ENCODE assay signal across 19 mouse cellular contexts in genomic region chr1:177038383-177038782, GRCm38 (mm10).
DNase-seq lines count a peak whose midpoint lies in the region; ATAC-seq and TF ChIP-seq lines count a peak whose summit lies in the region.
"Had no signal": no experiment of that assay in that cellular context is flagged by ENCODE, and none has a peak within 500 bp of the region (broad histone marks: within the 10 kb centered on the region; RNA-seq: fewer than 3 reads in every experiment).

No protein-coding gene starts in this region.

- no peak overlapping the region for H3K9ac ChIP-seq in hindbrain, postnatal 0 days (replicated peaks; ENCODE audit: low read length)
- H3K9ac ChIP-seq in hindbrain, embryonic 12.5 days = no peak overlapping the region
- no peak overlapping the region for H3K9ac ChIP-seq in midbrain, embryonic 11.5 days (ENCODE audit: low read length)
- no peak overlapping the region for H3K9ac ChIP-seq in stomach, postnatal 0 days (ENCODE audit: low read length)
- H3K9ac ChIP-seq: heart, embryonic 12.5 days; lung, embryonic 15.5 days had no signal

- no peak overlapping the region for H3K27ac ChIP-seq in hindbrain, postnatal 0 days
- H3K27ac ChIP-seq in hindbrain, embryonic 12.5 days = no peak overlapping the region
- H3K27ac ChIP-seq in midbrain, embryonic 11.5 days (ENCODE audit: low read depth, low read length) = no peak overlapping the region
- H3K27ac ChIP-seq in stomach, postnatal 0 days (replicated peaks) = no peak overlapping the region
- H3K27ac ChIP-seq: lung, embryonic 15.5 days had no signal

- no peak overlapping the region for H3K4me2 ChIP-seq in hindbrain, postnatal 0 days (ENCODE audit: low read depth, low read length)
- no peak overlapping the region for H3K4me2 ChIP-seq in hindbrain, embryonic 12.5 days (replicated peaks)
- H3K4me2 ChIP-seq in midbrain, embryonic 11.5 days = no peak overlapping the region
- H3K4me2 ChIP-seq in stomach, postnatal 0 days (replicated peaks; ENCODE audit: low read depth) = no peak overlapping the region
- H3K4me2 ChIP-seq: heart, embryonic 12.5 days; lung, embryonic 15.5 days had no signal

- H3K9me3 ChIP-seq in hindbrain, postnatal 0 days (ENCODE audit: low read length) = no peaks in the 10 kb centered on the region
- H3K9me3 ChIP-seq in hindbrain, embryonic 12.5 days (replicated peaks) = no peaks in the 10 kb centered on the region
- H3K9me3 ChIP-seq in midbrain, embryonic 11.5 days (ENCODE audit: control insufficient read depth, low read length) = no peaks in the 10 kb centered on the region
- no peaks in the 10 kb centered on the region for H3K9me3 ChIP-seq in stomach, postnatal 0 days (ENCODE audit: control insufficient read depth, low read length)
- H3K9me3 ChIP-seq: heart, embryonic 12.5 days; lung, embryonic 15.5 days had no signal

- no peak overlapping the region for H3K4me3 ChIP-seq in hindbrain, postnatal 0 days (ENCODE audit: low read length)
- no peak overlapping the region for H3K4me3 ChIP-seq in hindbrain, embryonic 12.5 days
- no peak overlapping the region for H3K4me3 ChIP-seq in midbrain, embryonic 11.5 days (ENCODE audit: low read depth, low read length)
- H3K4me3 ChIP-seq in stomach, postnatal 0 days (ENCODE audit: low read depth, low read length) = no peak overlapping the region
- H3K4me3 ChIP-seq: erythroblast, embryonic 14.5 days; heart, embryonic 12.5 days; lung, embryonic 15.5 days had no signal

- no peaks in the 10 kb centered on the region for H3K4me1 ChIP-seq in hindbrain, postnatal 0 days (ENCODE audit: insufficient read depth, low read length)
- H3K4me1 ChIP-seq in hindbrain, embryonic 12.5 days = no peaks in the 10 kb centered on the region; the same call in 1 of the 2 replicates
- peaks cover 3% of the 10 kb centered on the region; the same call in 1 of the 2 replicates for H3K4me1 ChIP-seq in midbrain, embryonic 11.5 days (ENCODE audit: control insufficient read depth, insufficient read depth, low read length)
- no peaks in the 10 kb centered on the region for H3K4me1 ChIP-seq in stomach, postnatal 0 days (replicated peaks; ENCODE audit: control insufficient read depth, insufficient read depth)

- H3K36me3 ChIP-seq in hindbrain, postnatal 0 days (ENCODE audit: insufficient read depth, low read length) = no peaks in the 10 kb centered on the region
- no peaks in the 10 kb centered on the region for H3K36me3 ChIP-seq in hindbrain, embryonic 12.5 days
- H3K36me3 ChIP-seq in midbrain, embryonic 11.5 days (ENCODE audit: control insufficient read depth, insufficient read depth, low read length) = no peaks in the 10 kb centered on the region
- H3K36me3 ChIP-seq in stomach, postnatal 0 days (ENCODE audit: control insufficient read depth, insufficient read depth, low read length) = no peaks in the 10 kb centered on the region
- H3K36me3 ChIP-seq: lung, embryonic 15.5 days had no signal

- TF ChIP-seq CTCF in hindbrain, postnatal 0 days (IDR thresholded peaks at IDR 0.05; ENCODE audit: low read depth) = peak; percentile 41
- peak; percentile 19 for TF ChIP-seq CTCF in stomach, postnatal 0 days (IDR thresholded peaks at IDR 0.05; ENCODE audit: low read depth)

- H3K27me3 ChIP-seq in hindbrain, postnatal 0 days (ENCODE audit: insufficient read depth, low read length) = no peaks in the 10 kb centered on the region
- H3K27me3 ChIP-seq in hindbrain, embryonic 12.5 days = no peaks in the 10 kb centered on the region
- H3K27me3 ChIP-seq in midbrain, embryonic 11.5 days (ENCODE audit: control insufficient read depth, insufficient read depth, low read length) = no peaks in the 10 kb centered on the region
- H3K27me3 ChIP-seq in stomach, postnatal 0 days (ENCODE audit: control insufficient read depth, insufficient read depth, low read length) = no peaks in the 10 kb centered on the region
- H3K27me3 ChIP-seq: heart, embryonic 12.5 days; lung, embryonic 15.5 days had no signal

- ATAC-seq in hindbrain, postnatal 0 days = no peak
- ATAC-seq in hindbrain, embryonic 12.5 days (ENCODE audit: low FRiP score) = no peak
- peak; percentile 20; the same call in 1 of the 2 replicates for ATAC-seq in midbrain, embryonic 11.5 days (ENCODE audit: low FRiP score)
- ATAC-seq in stomach, postnatal 0 days (ENCODE audit: low FRiP score, low TSS enrichment) = no peak
- ATAC-seq: CD4-positive, CD25-positive, alpha-beta regulatory T cell, adult 4 months had no signal

- no peak for TF ChIP-seq EP300 in stomach, postnatal 0 days (optimal IDR thresholded peaks at IDR 0.05)

- peak; percentile 23 for DNase-seq in hindbrain, postnatal 0 days (ENCODE audit: low spot score)
- DNase-seq in thymus, postnatal 0 days (ENCODE audit: low spot score) = peak; percentile 5
- no peak for DNase-seq in thymus, postnatal 36 days
- DNase-seq in midbrain, embryonic 11.5 days (ENCODE audit: low spot score, missing footprints) = no peak
- no peak for DNase-seq in stomach, postnatal 0 days (ENCODE audit: low spot score)
- DNase-seq in neural tube, embryonic 10.5 days (ENCODE audit: extremely low spot score, low spot score) = no peak
- DNase-seq in kidney, postnatal 4 days = no peak
- DNase-seq: adrenal gland, adult 2 months; cerebellum, adult 11-12 months; gastrocnemius, postnatal 36 days; heart, postnatal 36 days; kidney, adult 11 months; kidney, postnatal 10 days; layer of hippocampus, adult 9-11 months had no signal

- 23% methylated on average over 2 of the region's 2 CpGs for WGBS in hindbrain, postnatal 0 days
- WGBS in hindbrain, embryonic 12.5 days = 40% methylated on average over 2 of the region's 2 CpGs
- 42% methylated on average over 2 of the region's 2 CpGs for WGBS in midbrain, embryonic 11.5 days
- 47% methylated on average over 2 of the region's 2 CpGs for WGBS in stomach, postnatal 0 days

Comparison
In these comparisons a context has a peak if more than half of its experiments do, and no peak if none do; other contexts are left out.
1. DNase-seq: peak in hindbrain, postnatal 0 days (single experiment) and thymus, postnatal 0 days (single experiment); none in thymus, postnatal 36 days (0 of 2), midbrain, embryonic 11.5 days (single experiment), stomach, postnatal 0 days (single experiment), neural tube, embryonic 10.5 days (single experiment) and kidney, postnatal 4 days (0 of 2).